Mouse (Mus musculus): Measurements from ENCODE around the gene Capg. TPM values are rescaled to one million over a fixed set of nuclear protein-coding genes. Genes with fewer than 3 reads are reported as not detected.

Capg gene
- total and polyA plus RNA-seq, 3 experiments = 241 to 283 TPM; not detected in 1

DNA sequence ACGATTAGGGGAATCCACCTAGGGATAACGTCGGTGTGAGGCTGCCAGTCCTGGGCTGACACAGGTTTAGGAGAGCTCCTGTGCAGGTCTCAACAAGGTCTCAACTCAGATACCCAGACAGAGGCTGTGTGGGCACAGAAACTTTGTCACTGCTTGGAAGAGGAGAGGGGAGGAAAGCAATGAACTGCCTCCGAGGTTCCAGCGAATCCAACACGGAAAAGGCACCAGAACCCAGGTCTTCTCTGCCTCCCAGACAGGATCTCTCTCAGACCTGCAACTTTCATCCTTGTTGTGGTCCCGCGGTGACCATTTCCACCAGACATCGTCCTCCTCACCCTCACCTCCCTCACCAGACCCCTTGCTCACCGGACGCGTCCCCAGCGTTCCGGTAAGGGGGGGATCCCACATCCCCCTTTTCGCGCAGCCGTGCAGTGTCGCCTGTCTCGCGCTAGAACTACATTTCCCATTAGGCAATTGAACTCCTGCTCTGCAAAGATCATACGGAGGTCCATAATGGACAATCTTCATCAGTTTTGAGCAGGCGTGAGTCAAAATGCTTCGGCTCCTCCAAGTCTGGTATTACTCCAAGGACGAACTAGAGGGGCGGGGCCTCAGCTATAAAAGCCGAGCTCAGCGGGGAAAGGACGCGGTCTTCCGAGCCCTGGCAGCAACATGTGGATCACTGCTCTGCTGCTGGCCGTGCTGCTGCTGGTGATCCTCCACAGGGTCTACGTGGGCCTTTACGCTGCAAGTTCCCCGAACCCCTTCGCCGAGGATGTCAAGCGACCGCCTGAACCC, 54.0 kb downstream of the Capg start, which contains the start of the genes Elmod3 and Retsat:
Elmod3 (minus strand) TSS at position 458 of the 798 bp plus-strand sequence.
Retsat (plus strand) TSS at position 520 of the 798 bp plus-strand sequence.
- peak within 1 kb of the TSS; percentile 66 for H3K27ac ChIP-seq (ENCODE audit: control insufficient read depth, low read depth, low read length)
- H3K4me1 ChIP-seq (ENCODE audit: control insufficient read depth in 1 of 2, insufficient read depth in 2 of 2, low read length in 2 of 2) = peaks cover 8 to 15% of the 10 kb centered on the region in 2 experiments
- no peaks in the 10 kb centered on the region for H3K27me3 ChIP-seq (ENCODE audit: control insufficient read depth in 1 of 2, insufficient read depth in 2 of 2, low read length in 2 of 2)
- peak; percentile 99 for DNase-seq (ENCODE audit: low read depth, low spot score)
- peaks cover 0 to 9% of the 10 kb centered on the region in 2 experiments; a peak in 3 of 4 replicates for H3K36me3 ChIP-seq (ENCODE audit: control insufficient read depth in 1 of 2, insufficient read depth in 2 of 2, low read length in 2 of 2)
- H3K9me3 ChIP-seq (replicated peaks; ENCODE audit: insufficient read depth, low read length) = no peaks in the 10 kb centered on the region
- H3K79me2 ChIP-seq (ENCODE audit: control insufficient read depth, insufficient read depth, low read length, poor library complexity) = peaks cover 5% of the 10 kb centered on the region
- peak within 1 kb of the TSS; percentile 92 for H3K9ac ChIP-seq (ENCODE audit: control insufficient read depth, low read depth, low read length, poor library complexity, severe bottlenecking)
- TF ChIP-seq POLR2AphosphoS5 (IDR thresholded peaks at IDR 0.05; ENCODE audit: borderline replicate concordance, low read depth, low read length) = peak; percentile 88; the same call in 1 of the 2 replicates
- TF ChIP-seq JUND (IDR thresholded peaks at IDR 0.05; ENCODE audit: low read depth, low read length) = no peak
- peak; percentile 40; the same call in 1 of the 2 replicates for TF ChIP-seq RCOR1 (IDR thresholded peaks at IDR 0.05; ENCODE audit: low read depth, low read length)
- TF ChIP-seq USF2 (IDR thresholded peaks at IDR 0.05; ENCODE audit: borderline replicate concordance in 1 of 2, insufficient read depth in 1 of 2, low read depth in 1 of 2, low read length in 2 of 2) = no peak
- 0 out of 2 replicates have a peak, but pooled peaks have one; percentile 5 for TF ChIP-seq GATA1 (IDR thresholded peaks at IDR 0.05; ENCODE audit: low read depth, low read length)
- TF ChIP-seq NRF1 (IDR thresholded peaks at IDR 0.05; ENCODE audit: insufficient read depth, low read depth, low read length, poor library complexity, severe bottlenecking) = peak; percentile 74
- peak; percentile 99 for TF ChIP-seq ZMIZ1 (IDR thresholded peaks at IDR 0.05; ENCODE audit: low read depth, low read length)
- no peak for TF ChIP-seq ZC3H11A (IDR thresholded peaks at IDR 0.05; ENCODE audit: low read depth, low read length)
- peak; percentile 95 for TF ChIP-seq MXI1 (IDR thresholded peaks at IDR 0.05; ENCODE audit: low read depth, low read length)
- no peak for TF ChIP-seq UBTF (IDR thresholded peaks at IDR 0.05; ENCODE audit: borderline replicate concordance, insufficient read depth, low read depth, low read length)
- peak; percentile 98 for TF ChIP-seq KAT2A (conservative IDR thresholded peaks at IDR 0.05; ENCODE audit: low read depth, low read length)
- peak; percentile 100 for TF ChIP-seq HCFC1 (IDR thresholded peaks at IDR 0.05; ENCODE audit: low read depth, low read length)
- no peak for TF ChIP-seq SMC3 (IDR thresholded peaks at IDR 0.05; ENCODE audit: low read depth, low read length)
- TF ChIP-seq SIN3A (IDR thresholded peaks at IDR 0.05; ENCODE audit: low read length) = peak; percentile 98
- no peak for TF ChIP-seq E2F4 (IDR thresholded peaks at IDR 0.05; ENCODE audit: borderline replicate concordance, low read depth, low read length)
- TF ChIP-seq NELFE (IDR thresholded peaks at IDR 0.05; ENCODE audit: low read depth, low read length) = peak; percentile 99
- no peak for TF ChIP-seq MAFK (IDR thresholded peaks at IDR 0.05; ENCODE audit: borderline replicate concordance, low read depth, low read length)
- no peak for TF ChIP-seq GABPA (IDR thresholded peaks at IDR 0.05; ENCODE audit: low read depth, low read length)
- no peak for TF ChIP-seq ZKSCAN1 (IDR thresholded peaks at IDR 0.05; ENCODE audit: low read depth, low read length)
- TF ChIP-seq TCF12 (IDR thresholded peaks at IDR 0.05; ENCODE audit: low read depth, low read length) = peak; percentile 71
- peak; percentile 57; the same call in 1 of the 2 replicates for TF ChIP-seq MEF2A (IDR thresholded peaks at IDR 0.05; ENCODE audit: extremely low read depth, insufficient replicate concordance, low read depth, low read length, poor library complexity, severe bottlenecking)
- no peak for TF ChIP-seq BHLHE40 (IDR thresholded peaks at IDR 0.05; ENCODE audit: borderline replicate concordance, low read depth, low read length)
- peak; percentile 96 to 100 for TF ChIP-seq POLR2A (IDR thresholded peaks at IDR 0.05; ENCODE audit: control insufficient read depth in 1 of 2, insufficient read depth in 1 of 2, low read depth in 1 of 2, low read length in 2 of 2, poor library complexity in 1 of 2)
- TF ChIP-seq ELF1 (IDR thresholded peaks at IDR 0.05; ENCODE audit: low read depth, low read length) = peak; percentile 75
- TF ChIP-seq MAX (IDR thresholded peaks at IDR 0.05; ENCODE audit: low read length) = peak; percentile 82
- peak; percentile 99 for TF ChIP-seq POLR2AphosphoS2 (IDR thresholded peaks at IDR 0.05; ENCODE audit: low read length)
- TF ChIP-seq MAZ (IDR thresholded peaks at IDR 0.05; ENCODE audit: low read depth, low read length) = peak; percentile 91
- no peak for TF ChIP-seq ZNF384 (IDR thresholded peaks at IDR 0.05; ENCODE audit: low read depth, low read length)
- peak; percentile 71 for TF ChIP-seq ETS1 (IDR thresholded peaks at IDR 0.05; ENCODE audit: low read depth, low read length)
- TF ChIP-seq USF1 (IDR thresholded peaks at IDR 0.05; ENCODE audit: low read depth, low read length) = peak; percentile 56; the same call in 1 of the 2 replicates
- TF ChIP-seq MYC (IDR thresholded peaks at IDR 0.05; ENCODE audit: low read depth, low read length) = peak; percentile 90
- TF ChIP-seq TBP (IDR thresholded peaks at IDR 0.05; ENCODE audit: low read depth, low read length) = peak; percentile 99
- TF ChIP-seq CHD2 (IDR thresholded peaks at IDR 0.05; ENCODE audit: low read length) = peak; percentile 29; the same call in 1 of the 2 replicates
- H3K4me3 ChIP-seq (ENCODE audit: control insufficient read depth in 1 of 2, insufficient read depth in 1 of 2, low read depth in 2 of 2, low read length in 2 of 2) = peak within 1 kb of the TSS; percentile 68 to 86
